ENCODE assay signal across 15 mouse cellular contexts in the genomic region with DNA sequence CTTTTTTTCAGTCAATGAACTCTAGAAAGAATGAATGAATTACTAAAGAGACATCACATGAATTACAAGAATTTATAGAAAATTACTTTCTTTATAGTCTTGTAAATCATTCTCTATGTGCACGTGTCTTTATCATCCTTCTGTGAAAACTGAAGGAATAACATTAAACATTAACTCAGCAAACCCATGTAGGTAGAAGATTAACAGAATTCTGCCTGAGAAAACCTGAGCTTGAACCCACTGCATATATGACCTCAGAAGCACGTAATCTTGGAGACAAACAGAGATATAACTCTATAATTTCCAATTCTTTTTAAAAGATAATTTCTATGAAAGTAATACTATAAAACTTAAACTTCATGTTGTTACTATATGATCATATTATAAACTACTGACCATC.
"Had no signal": no experiment of that assay in that cellular context is flagged by ENCODE, and none has a peak within 500 bp of the region (broad histone marks: within the 10 kb centered on the region; RNA-seq: fewer than 3 reads in every experiment).

No protein-coding gene starts in this region.

- H3K4me2 ChIP-seq: hindbrain, embryonic 12.5 days; limb, embryonic 12.5 days; liver, embryonic 11.5 days; lung, embryonic 15.5 days; midbrain, embryonic 12.5 days; neural tube, embryonic 13.5 days; stomach, embryonic 15.5 days had no signal

- H3K4me1 ChIP-seq: hindbrain, embryonic 12.5 days; limb, embryonic 12.5 days; midbrain, embryonic 12.5 days; neural tube, embryonic 13.5 days had no signal

- DNase-seq: retina, postnatal 1 day; right cerebral cortex, postnatal 4 days; spleen, adult 18-20 months; thymus, postnatal 36 days had no signal

- H3K9me3 ChIP-seq: hindbrain, embryonic 12.5 days; limb, embryonic 12.5 days; lung, embryonic 15.5 days; midbrain, embryonic 12.5 days; neural tube, embryonic 13.5 days; stomach, embryonic 15.5 days had no signal

- H3K27ac ChIP-seq: hindbrain, embryonic 12.5 days; hindbrain, postnatal 0 days; layer of hippocampus, adult 2 months; limb, embryonic 12.5 days; lung, embryonic 15.5 days; macrophage; midbrain, embryonic 12.5 days; neural tube, embryonic 13.5 days; stomach, embryonic 15.5 days had no signal

- H3K9ac ChIP-seq: hindbrain, embryonic 12.5 days; limb, embryonic 12.5 days; lung, embryonic 15.5 days; midbrain, embryonic 12.5 days; neural tube, embryonic 13.5 days; stomach, embryonic 15.5 days had no signal

- ATAC-seq: hindbrain, postnatal 0 days; midbrain, embryonic 16.5 days had no signal

- H3K27me3 ChIP-seq: hindbrain, embryonic 12.5 days; limb, embryonic 12.5 days; lung, embryonic 15.5 days; midbrain, embryonic 12.5 days; neural tube, embryonic 13.5 days; stomach, embryonic 15.5 days had no signal

- H3K36me3 ChIP-seq: hindbrain, embryonic 12.5 days; limb, embryonic 12.5 days; lung, embryonic 15.5 days; midbrain, embryonic 12.5 days; neural tube, embryonic 13.5 days; stomach, embryonic 15.5 days had no signal

- H3K4me3 ChIP-seq: hindbrain, embryonic 12.5 days; layer of hippocampus, adult 2 months; limb, embryonic 12.5 days; lung, embryonic 15.5 days; midbrain, embryonic 12.5 days; neural tube, embryonic 13.5 days; stomach, embryonic 15.5 days had no signal
